Mouse (Mus musculus): ENCODE measurements around the gene Kbtbd6.

DNA sequence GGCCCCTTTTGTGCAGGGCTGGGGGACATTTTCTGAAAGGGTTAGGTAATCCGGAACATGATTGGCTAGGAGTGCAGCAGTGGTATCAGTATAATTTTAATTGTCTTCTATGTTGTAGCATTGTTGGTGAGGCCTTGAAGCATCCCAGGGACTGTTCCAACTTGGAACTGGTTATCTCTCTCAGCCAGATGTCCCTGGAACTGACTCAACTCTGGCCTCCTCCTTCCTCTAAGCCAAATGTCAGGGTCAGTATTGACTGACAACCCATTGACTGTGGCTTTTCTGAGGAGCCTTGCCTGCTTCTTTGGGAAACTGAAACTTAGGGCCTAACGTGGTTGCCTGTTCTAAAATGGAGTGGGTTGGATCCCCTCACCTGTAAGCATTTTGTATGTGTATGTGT, 11.0 kb upstream of the Kbtbd6 start:
- no peak for TF ChIP-seq CTCF (IDR thresholded peaks at IDR 0.05)
- no peak for TF ChIP-seq EP300 (IDR thresholded peaks at IDR 0.05)
